Mouse (Mus musculus) ES-E14 (cell line): ENCODE results near the gene Ttc21b. TPM values are rescaled to one million over a fixed set of nuclear protein-coding genes. Genes with fewer than 3 reads are reported as not detected.
A peak's percentile ranks its signal among the peaks of the same experiment; 100 is the strongest.

Experiments
- DNase-seq: peaks from one replicate; pipeline ENCODE4 v3.0.0-alpha.2; 2013; ENCODE audit warnings: low read depth, low spot score
- H3K27ac ChIP-seq: 2 replicates; pipeline ENCODE4 v1.5.1; 2012; ENCODE audit warnings: low read depth, mild to moderate bottlenecking, low read length, moderate library complexity, mixed read lengths; ENCODE audit not compliant: poor library complexity, insufficient read depth, severe bottlenecking
- H3K36me3 ChIP-seq: 2 replicates; pipeline ENCODE4 v1.6.1; 2012; ENCODE audit warnings: mild to moderate bottlenecking, low read length, moderate library complexity, mixed read lengths; ENCODE audit not compliant: control insufficient read depth, poor library complexity, insufficient read depth, severe bottlenecking
- H3K4me1 ChIP-seq, 2 experiments: fragments of 150-350 bp in 1 of 2; sonication (generic) in 1 of 2; 2 replicates each; pipeline ENCODE4 v1.6.1; 2012; ENCODE audit warnings: low read length in 2 of 2, mild to moderate bottlenecking in 1 of 2, mixed read lengths in 1 of 2; ENCODE audit not compliant: control insufficient read depth in 2 of 2, insufficient read depth in 2 of 2, poor library complexity in 1 of 2
- H3K4me3 ChIP-seq, 2 experiments: fragments of 150-350 bp in 1 of 2; sonication (generic) in 1 of 2; 2 replicates each; pipeline ENCODE4 v1.5.1; 2012; ENCODE audit warnings: low read length in 2 of 2, low read depth in 1 of 2, mild to moderate bottlenecking in 1 of 2, mixed read lengths in 1 of 2; ENCODE audit not compliant: insufficient read depth in 1 of 2, poor library complexity in 1 of 2, severe bottlenecking in 1 of 2
- H3K9ac ChIP-seq: 2 replicates; pipeline ENCODE4 v1.6.1; 2012; ENCODE audit warnings: low read depth, mild to moderate bottlenecking, low read length, mixed read lengths; ENCODE audit not compliant: poor library complexity, insufficient read depth, severe bottlenecking
- H3K9me3 ChIP-seq: fragments of 150-350 bp; sonication (generic); 2 replicates; pipeline ENCODE4 v1.6.1; 2012; ENCODE audit warnings: low read depth, mild to moderate bottlenecking, low read length; ENCODE audit not compliant: control insufficient read depth, insufficient read depth
- CHD2 ChIP-seq: IDR thresholded peaks from 2 replicates; pipeline ENCODE4 v1.6.1; 2014; ENCODE audit warnings: mild to moderate bottlenecking, low read depth, low read length, inconsistent platforms
- HCFC1 ChIP-seq: IDR thresholded peaks from 2 replicates; pipeline ENCODE4 v1.6.1; 2012; ENCODE audit warnings: low read length, inconsistent platforms, borderline replicate concordance; ENCODE audit not compliant: insufficient read depth
- MAFK ChIP-seq: IDR thresholded peaks from 2 replicates; pipeline ENCODE4 v1.6.1; 2014; ENCODE audit warnings: mild to moderate bottlenecking, low read depth, low read length, inconsistent platforms; ENCODE audit not compliant: insufficient read depth
- ZC3H11A ChIP-seq: IDR thresholded peaks from 2 replicates; pipeline ENCODE4 v1.6.1; 2012; ENCODE audit warnings: low read depth, mild to moderate bottlenecking, inconsistent platforms, low read length, borderline replicate concordance
- ZNF384 ChIP-seq: IDR thresholded peaks from 2 replicates; pipeline ENCODE4 v1.6.1; 2012; ENCODE audit warnings: low read depth, low read length, inconsistent platforms
- in situ Hi-C, 2 experiments: fragments of 600-800 bp; cut with MboI; formaldehyde crosslinking; loops; one replicate each; pipeline ENCODE4 v1.15.1; 2025; ENCODE audit warnings: low sequenced_read_pairs in 2 of 2, inconsistent platforms in 1 of 2; ENCODE audit not compliant: unreplicated experiment in 2 of 2
- total RNA-seq: library from RNA; depleted of rRNA; stranded (reverse); fragments of 300-350 nt; gene quantifications from 2 replicates; pipeline ENCODE4 v1.2.3, GENCODE M21; 2012

Gene Ttc21b
- total RNA-seq, 1 experiment: 4.7 TPM

GRCm38 (mm10) chr2:66238886-66239285 is 17.5 kb downstream of the Ttc21b start:
- no peak for DNase-seq
- TF ChIP-seq ZC3H11A (no peak), HCFC1 (no peak), MAFK (no peak), CHD2 (no peak), ZNF384 (no peak)
- no peaks in the 10 kb centered on the region for H3K36me3 ChIP-seq
- in situ Hi-C loops: no loop called here
- no peak overlapping the region for H3K9ac ChIP-seq
- H3K4me3 ChIP-seq: no peak overlapping the region
- no peaks in the 10 kb centered on the region for H3K4me1 ChIP-seq
- no peak overlapping the region for H3K27ac ChIP-seq
- H3K9me3 ChIP-seq: no peaks in the 10 kb centered on the region

- H3K4me3 ChIP-seq: no peak overlapping the region
- no peak for TF ChIP-seq HCFC1
- in situ Hi-C loops: no loop called here
- H3K9me3 ChIP-seq: no peaks in the 10 kb centered on the region
- H3K27ac ChIP-seq: no peak overlapping the region
- no peaks in the 10 kb centered on the region for H3K4me1 ChIP-seq
- no peak overlapping the region for H3K9ac ChIP-seq
- no peak for DNase-seq
- no peaks in the 10 kb centered on the region for H3K36me3 ChIP-seq
These were observed 35.5 kb downstream of the Ttc21b start for GRCm38 (mm10) chr2:66220954-66221353.

GRCm38 (mm10) chr2:66209875-66210274 is 46.5 kb downstream of the Ttc21b start:
- Histone ChIP-seq H3K9me3 (no peaks in the 10 kb centered on the region), H3K4me1 (no peaks in the 10 kb centered on the region), H3K36me3 (peaks cover 3% of the 10 kb centered on the region; the same call in 1 of the 2 replicates), H3K27ac (no peak overlapping the region), H3K4me3 (no peak overlapping the region), H3K9ac (no peak overlapping the region)
- TF ChIP-seq ZNF384: peak; percentile 77; the same call in 1 of the 2 replicates
- TF ChIP-seq HCFC1: no peak
- no peak for TF ChIP-seq CHD2
- in situ Hi-C loops: no loop called here
- no peak for DNase-seq

- Histone ChIP-seq H3K9ac (no peak overlapping the region), H3K36me3 (peaks cover 3% of the 10 kb centered on the region; the same call in 1 of the 2 replicates), H3K27ac (no peak overlapping the region), H3K9me3 (no peaks in the 10 kb centered on the region), H3K4me1 (no peaks in the 10 kb centered on the region), H3K4me3 (no peak overlapping the region)
- TF ChIP-seq HCFC1 (no peak), ZNF384 (no peak), MAFK (no peak)
- no peak for DNase-seq
- in situ Hi-C loops: no loop called here
These were observed 47.1 kb downstream of the Ttc21b start for GRCm38 (mm10) chr2:66209353-66209752.

- H3K27ac ChIP-seq: no peak overlapping the region
- H3K4me1 ChIP-seq: no peaks in the 10 kb centered on the region
- no peaks in the 10 kb centered on the region for H3K9me3 ChIP-seq
- peaks cover 3% of the 10 kb centered on the region; the same call in 1 of the 2 replicates for H3K36me3 ChIP-seq
- H3K4me3 ChIP-seq: no peak overlapping the region
- in situ Hi-C loops: no loop called here
- no peak for DNase-seq
- H3K9ac ChIP-seq: no peak overlapping the region
- TF ChIP-seq ZNF384 (no peak), CHD2 (no peak), MAFK (no peak), ZC3H11A (no peak), HCFC1 (no peak)
These were observed 49.6 kb downstream of the Ttc21b start for GRCm38 (mm10) chr2:66206796-66207195.
